Mouse (Mus musculus) neural tube, embryonic 11.5 days (tissue): ENCODE data around the gene Pla2g6. TPM values are rescaled to one million over a fixed set of nuclear protein-coding genes. Genes with fewer than 3 reads are reported as not detected.

ENCODE experiments used
- ATAC-seq: fragments of 200-750 bp; cut with Nextera tagmentation; 2 replicates; pipeline ENCODE4 v1.8.0; 2017; ENCODE audit warnings: moderate number of reproducible peaks, mild to moderate bottlenecking, moderate TSS enrichment, moderate library complexity; ENCODE audit not compliant: insufficient read depth, low FRiP score, low TSS enrichment
- DNase-seq: peaks from one replicate; pipeline ENCODE4 v3.0.0-alpha.2; 2015; ENCODE audit warnings: low spot score
- H3K27ac ChIP-seq: fragments of 300-500 bp; sonication (generic); 2 replicates; pipeline ENCODE4 v1.5.1; 2014; ENCODE audit warnings: low read depth, mild to moderate bottlenecking, low read length
- H3K27me3 ChIP-seq: fragments of 300-500 bp; sonication (generic); 2 replicates; pipeline ENCODE4 v1.6.1; 2014; ENCODE audit warnings: mild to moderate bottlenecking, low read length, mixed read lengths; ENCODE audit not compliant: control insufficient read depth, insufficient read depth
- H3K36me3 ChIP-seq: fragments of 300-500 bp; sonication (generic); 2 replicates; pipeline ENCODE4 v1.6.1; 2014; ENCODE audit warnings: mild to moderate bottlenecking, low read length, moderate library complexity, mixed read lengths; ENCODE audit not compliant: control insufficient read depth, insufficient read depth
- H3K4me1 ChIP-seq: fragments of 300-500 bp; sonication (generic); 2 replicates; pipeline ENCODE4 v1.6.1; 2014; ENCODE audit warnings: low read length, mixed read lengths; ENCODE audit not compliant: control insufficient read depth, insufficient read depth
- H3K4me2 ChIP-seq: fragments of 300-500 bp; sonication (generic); 2 replicates; pipeline ENCODE4 v1.6.1; 2014; ENCODE audit warnings: low read depth, mild to moderate bottlenecking, moderate library complexity
- H3K4me3 ChIP-seq: fragments of 300-500 bp; sonication (generic); 2 replicates; pipeline ENCODE4 v1.5.1; 2014; ENCODE audit warnings: low read depth, low read length
- H3K9ac ChIP-seq: fragments of 300-500 bp; sonication (generic); 2 replicates; pipeline ENCODE4 v1.6.1; 2014; ENCODE audit warnings: mild to moderate bottlenecking, low read length
- H3K9me3 ChIP-seq: fragments of 300-500 bp; sonication (generic); 2 replicates; pipeline ENCODE4 v1.6.1; 2016; ENCODE audit warnings: low read length; ENCODE audit not compliant: control insufficient read depth
- WGBS: fragments of 180-500 bp; shearing (Covaris S2); extraction: QIAGEN DNeasy Blood & Tissue Kit; methylation state at CpG from one replicate; pipeline ENCODE4 v1.1.7; 2014; 5-methylcytosine and 5-hydroxymethylcytosine counted together
- polyA plus RNA-seq: library from polyadenylated mRNA; unstranded; fragments of >200 nt; fragmentation: Nextera tagmentation; extraction: Ambion mirVana; gene quantifications from 2 replicates; pipeline ENCODE4 v1.2.1, GENCODE M21; 2014

Pla2g6 gene
- polyA plus RNA-seq, 1 experiment from 2014 or later, result 21.9 TPM

DNA sequence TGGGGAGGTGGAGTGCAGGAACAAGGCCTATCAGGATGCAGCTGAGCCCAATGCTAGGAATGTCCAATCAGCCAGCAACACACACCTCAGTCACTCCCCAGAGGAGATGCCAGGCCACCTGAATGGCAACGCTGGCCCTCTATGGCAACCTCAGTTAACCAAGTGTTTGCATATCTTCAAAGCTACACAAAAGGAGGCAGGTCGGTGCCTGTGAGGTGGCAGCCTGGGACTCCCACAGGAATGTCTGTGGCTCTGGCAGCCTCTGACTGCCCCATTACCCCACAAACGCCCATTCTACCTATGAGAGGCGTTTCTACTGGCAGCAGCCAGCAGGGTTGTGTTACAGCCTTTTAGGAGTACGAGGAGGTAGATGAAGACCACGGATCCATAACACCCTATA lies 29.6 kb downstream of the Pla2g6 start:
- H3K9me3 ChIP-seq, result no peaks in the 10 kb centered on the region
- no peak overlapping the region for H3K9ac ChIP-seq
- no peak overlapping the region for H3K27ac ChIP-seq
- WGBS, result 83% methylated on average over 6 of the region's 6 CpGs
- ATAC-seq (no peak), DNase-seq (no peak)
- no peaks in the 10 kb centered on the region for H3K27me3 ChIP-seq
- no peaks in the 10 kb centered on the region for H3K36me3 ChIP-seq
- H3K4me2 ChIP-seq, result no peak overlapping the region
- H3K4me1 ChIP-seq, result no peaks in the 10 kb centered on the region
- H3K4me3 ChIP-seq, result no peak overlapping the region

DNA sequence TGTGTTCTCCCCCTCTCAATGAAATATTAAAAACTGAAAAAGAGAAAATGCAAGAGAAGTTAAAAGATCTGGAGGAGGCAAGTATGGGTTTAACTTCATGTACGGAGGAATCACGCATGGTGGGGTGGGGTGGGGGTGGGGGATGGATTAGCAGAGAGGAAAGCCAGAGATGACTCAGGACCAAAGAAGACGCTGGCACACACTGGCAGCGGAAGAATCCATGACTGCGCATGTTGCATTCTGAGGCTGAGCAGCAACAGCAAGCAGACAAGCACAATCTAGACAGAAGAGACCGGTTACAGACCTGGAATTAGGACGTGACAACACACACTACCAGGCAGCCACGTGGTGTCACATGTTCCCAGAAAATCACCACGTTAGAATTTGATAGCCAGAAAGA lies 35.4 kb downstream of the Pla2g6 start:
- H3K27me3 ChIP-seq, result no peaks in the 10 kb centered on the region
- H3K4me1 ChIP-seq, result no peaks in the 10 kb centered on the region
- no peaks in the 10 kb centered on the region for H3K36me3 ChIP-seq
- no peak overlapping the region for H3K9ac ChIP-seq
- ATAC-seq, result no peak
- H3K27ac ChIP-seq, result no peak overlapping the region
- H3K4me2 ChIP-seq, result no peak overlapping the region
- WGBS, result 88% methylated on average over 9 of the region's 9 CpGs
- no peak for DNase-seq
- H3K9me3 ChIP-seq, result no peaks in the 10 kb centered on the region
- no peak overlapping the region for H3K4me3 ChIP-seq

DNA sequence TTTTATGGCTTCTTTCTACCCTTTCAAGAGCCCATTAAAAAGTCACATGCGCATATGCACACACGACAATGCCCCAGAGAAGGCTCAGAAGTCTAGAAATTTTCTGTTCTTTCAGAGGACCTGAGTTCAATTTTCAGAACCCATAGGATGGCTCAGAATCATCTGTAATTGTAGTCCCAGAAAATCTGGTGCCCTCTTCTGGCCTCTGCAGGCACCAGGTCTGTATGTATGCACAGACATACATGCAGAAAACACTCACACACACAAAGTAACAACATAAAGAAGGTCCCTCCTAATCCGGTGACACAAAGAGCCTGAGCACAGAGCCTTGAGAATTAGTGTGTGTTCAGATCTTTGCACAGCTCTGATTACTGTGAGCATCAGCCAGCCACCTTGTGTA lies 37.9 kb downstream of the Pla2g6 start:
- H3K27ac ChIP-seq, result no peak overlapping the region
- H3K4me1 ChIP-seq, result no peaks in the 10 kb centered on the region
- DNase-seq, result no peak
- no peaks in the 10 kb centered on the region for H3K36me3 ChIP-seq
- ATAC-seq, result no peak
- H3K4me2 ChIP-seq, result no peak overlapping the region
- H3K27me3 ChIP-seq, result no peaks in the 10 kb centered on the region
- no peak overlapping the region for H3K9ac ChIP-seq
- no peaks in the 10 kb centered on the region for H3K9me3 ChIP-seq
- H3K4me3 ChIP-seq, result no peak overlapping the region
- 64% methylated on average over 3 of the region's 3 CpGs for WGBS

DNA sequence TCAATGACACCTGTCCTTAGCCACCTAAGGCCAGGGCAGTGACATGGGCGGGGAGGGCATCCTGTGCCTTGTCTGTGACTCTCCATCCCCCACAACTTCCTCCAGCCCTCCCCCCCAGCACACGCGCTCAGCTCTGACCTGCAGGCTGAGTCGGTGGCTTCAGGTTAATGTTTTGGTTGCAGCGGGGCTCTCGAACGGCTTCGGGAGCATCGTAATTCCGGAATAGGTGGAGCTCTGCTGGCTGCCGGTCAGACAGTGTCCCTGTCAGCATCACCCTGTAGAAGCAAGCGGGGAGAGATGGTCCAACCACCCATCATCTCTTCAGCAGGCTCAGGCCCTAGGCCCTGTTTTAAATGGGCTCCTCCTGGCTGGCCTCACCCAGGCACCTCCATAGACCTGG lies 38.7 kb downstream of the Pla2g6 start:
- Histone ChIP-seq H3K27me3 (no peaks in the 10 kb centered on the region), H3K4me2 (no peak overlapping the region), H3K4me3 (no peak overlapping the region), H3K4me1 (no peaks in the 10 kb centered on the region), H3K9me3 (no peaks in the 10 kb centered on the region), H3K36me3 (no peaks in the 10 kb centered on the region), H3K9ac (no peak overlapping the region), H3K27ac (no peak overlapping the region)
- no peak for ATAC-seq
- no peak for DNase-seq
- WGBS, result 82% methylated on average over 12 of the region's 12 CpGs

DNA sequence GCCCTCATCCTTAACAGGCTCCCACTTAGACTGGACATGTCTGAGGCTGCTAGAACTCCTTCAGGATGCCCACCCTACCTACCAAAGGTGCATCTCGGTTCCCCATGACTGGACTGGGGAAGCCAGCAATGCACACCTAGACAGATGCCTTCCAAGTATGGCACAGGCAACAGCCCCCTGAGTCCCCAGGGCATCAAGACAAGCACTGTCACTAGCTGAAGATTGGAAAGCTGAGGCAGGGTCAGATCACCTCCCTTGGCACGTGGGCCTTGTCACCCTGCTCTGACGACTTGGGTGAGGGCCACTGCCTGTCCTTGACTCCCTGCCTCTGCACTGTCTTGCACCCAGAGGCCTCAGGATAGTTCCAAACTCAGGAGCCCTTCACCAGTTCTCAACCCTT lies 39.8 kb downstream of the Pla2g6 start:
- Histone ChIP-seq H3K4me3 (no peak overlapping the region), H3K27ac (no peak overlapping the region), H3K27me3 (no peaks in the 10 kb centered on the region), H3K4me2 (no peak overlapping the region), H3K9ac (no peak overlapping the region), H3K9me3 (no peaks in the 10 kb centered on the region), H3K4me1 (no peaks in the 10 kb centered on the region), H3K36me3 (no peaks in the 10 kb centered on the region)
- DNase-seq (no peak), ATAC-seq (no peak)
- WGBS, result 83% methylated on average over 3 of the region's 3 CpGs

DNA sequence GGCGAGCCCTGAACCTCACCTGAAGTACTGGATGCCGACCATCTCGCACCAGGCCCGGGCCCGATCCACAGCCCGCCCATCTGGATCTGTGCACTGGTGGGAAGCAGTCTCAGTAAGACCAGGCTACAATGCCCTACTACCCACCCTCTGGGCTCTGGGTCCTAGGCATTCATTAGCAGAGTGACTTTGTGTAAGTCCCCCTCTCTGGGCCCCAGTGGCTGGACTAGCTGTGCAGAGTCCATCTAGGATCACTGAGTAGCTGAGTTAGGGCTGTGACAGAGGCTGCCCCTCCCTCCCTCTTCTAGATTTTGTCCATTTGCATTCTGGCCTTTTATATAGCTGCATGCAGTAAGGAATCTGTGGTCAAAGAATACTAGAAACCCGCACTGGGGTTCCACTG lies 41.1 kb downstream of the Pla2g6 start:
- no peak for DNase-seq
- H3K9me3 ChIP-seq, result no peaks in the 10 kb centered on the region
- no peak overlapping the region for H3K4me2 ChIP-seq
- WGBS, result 83% methylated on average over 7 of the region's 7 CpGs
- H3K4me3 ChIP-seq, result no peak overlapping the region
- H3K27ac ChIP-seq, result no peak overlapping the region
- ATAC-seq, result no peak
- no peak overlapping the region for H3K9ac ChIP-seq
- no peaks in the 10 kb centered on the region for H3K4me1 ChIP-seq
- no peaks in the 10 kb centered on the region for H3K27me3 ChIP-seq
- H3K36me3 ChIP-seq, result no peaks in the 10 kb centered on the region

DNA sequence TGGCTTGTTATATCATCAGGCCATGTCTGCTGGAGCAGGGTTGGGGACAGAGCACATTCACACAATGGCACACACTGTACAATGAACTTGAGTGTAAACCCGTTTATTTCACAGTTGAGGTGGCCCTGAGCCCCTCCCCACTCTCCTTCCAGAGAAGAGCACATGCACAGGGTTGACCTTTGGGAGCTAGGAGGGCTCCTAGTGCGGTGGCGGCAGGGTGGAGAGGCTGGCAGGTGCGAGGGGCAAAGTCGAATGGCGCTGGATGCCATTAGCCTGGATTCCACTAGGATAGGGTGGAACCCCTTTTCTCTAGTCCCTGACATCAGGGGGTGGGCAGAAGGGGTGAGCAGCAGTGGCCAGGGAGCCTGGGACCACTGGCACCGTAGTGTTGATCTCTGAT lies 42.0 kb downstream of the Pla2g6 start:
- H3K27ac ChIP-seq, result no peak overlapping the region
- 90% methylated on average over 7 of the region's 7 CpGs for WGBS
- no peak overlapping the region for H3K4me3 ChIP-seq
- H3K27me3 ChIP-seq, result no peaks in the 10 kb centered on the region
- ATAC-seq, result no peak
- no peaks in the 10 kb centered on the region for H3K9me3 ChIP-seq
- DNase-seq, result no peak
- no peak overlapping the region for H3K9ac ChIP-seq
- no peaks in the 10 kb centered on the region for H3K4me1 ChIP-seq
- no peaks in the 10 kb centered on the region for H3K36me3 ChIP-seq
- no peak overlapping the region for H3K4me2 ChIP-seq

DNA sequence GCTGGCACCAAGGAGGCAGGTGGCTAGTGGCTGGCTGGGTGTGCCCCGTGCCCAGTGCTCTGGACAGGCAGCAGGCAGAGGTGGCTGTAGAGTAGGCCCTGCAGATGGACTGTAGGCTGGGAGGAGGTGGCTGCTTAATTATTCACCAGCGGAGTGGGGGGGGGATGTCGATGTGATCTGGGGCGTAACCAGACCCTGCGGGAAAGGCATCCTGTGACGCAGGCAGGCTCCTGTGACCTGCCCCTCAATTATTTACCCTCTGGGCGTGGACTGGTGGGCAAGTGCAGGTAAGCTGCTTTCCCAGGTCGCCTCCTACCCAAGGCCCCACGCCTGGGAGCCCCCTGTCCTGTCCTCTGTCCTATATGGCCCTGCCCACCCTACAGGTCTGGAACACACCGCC lies 42.8 kb downstream of the Pla2g6 start, which contains the start of gene Baiap2l2:
Gene Baiap2l2, minus strand, starts transcription at position 139 of the 400 bp plus-strand sequence.
- Histone ChIP-seq H3K27me3 (no peaks in the 10 kb centered on the region), H3K4me3 (no peak within 1 kb of the TSS), H3K27ac (no peak within 1 kb of the TSS), H3K36me3 (no peaks in the 10 kb centered on the region), H3K4me1 (no peaks in the 10 kb centered on the region), H3K4me2 (no peak within 1 kb of the TSS), H3K9ac (no peak within 1 kb of the TSS), H3K9me3 (no peaks in the 10 kb centered on the region)
- DNase-seq (no peak), ATAC-seq (no peak)
- WGBS, result 75% methylated on average over 10 of the region's 10 CpGs

DNA sequence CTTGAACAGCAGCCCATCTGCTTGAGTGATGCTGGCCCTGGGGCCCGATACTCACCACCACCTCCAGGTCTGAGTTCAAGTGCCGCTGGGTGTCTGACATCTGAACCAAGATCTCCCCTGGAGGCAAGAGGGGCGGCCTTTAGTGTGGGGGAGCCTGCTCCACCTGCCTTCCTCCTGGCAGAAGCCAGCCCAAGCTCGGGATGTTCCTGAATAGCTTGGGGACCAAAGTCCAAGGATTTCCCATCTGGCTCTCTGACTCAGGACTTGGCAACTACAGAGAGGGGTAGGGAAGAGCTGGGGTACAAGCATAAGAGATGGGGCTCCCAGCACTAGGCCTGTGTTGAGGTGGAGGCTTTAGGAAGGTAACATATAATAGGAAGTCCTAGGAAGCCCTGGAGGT lies 44.8 kb downstream of the Pla2g6 start:
- Histone ChIP-seq H3K4me1 (no peaks in the 10 kb centered on the region), H3K27me3 (no peaks in the 10 kb centered on the region), H3K27ac (no peak overlapping the region), H3K36me3 (no peaks in the 10 kb centered on the region), H3K9ac (no peak overlapping the region), H3K4me2 (no peak overlapping the region), H3K9me3 (no peaks in the 10 kb centered on the region), H3K4me3 (no peak overlapping the region)
- DNase-seq (no peak), ATAC-seq (no peak)
- 89% methylated on average over 4 of the region's 4 CpGs for WGBS
